Mouse (Mus musculus) testis, adult 2 months (tissue): ENCODE results near the gene Iqgap2.

Experiments
- CTCF ChIP-seq: fragments of 200-500 bp; IDR thresholded peaks from 2 replicates; pipeline ENCODE4 v1.5.1; 2012; ENCODE audit warnings: low read depth, mild to moderate bottlenecking, inconsistent platforms, low read length, moderate library complexity; ENCODE audit not compliant: control insufficient read depth, insufficient read depth, insufficient replicate concordance
- POLR2A ChIP-seq: fragments of 200-500 bp; IDR thresholded peaks from 2 replicates; pipeline ENCODE4 v1.6.1; 2012; ENCODE audit warnings: low read depth, mild to moderate bottlenecking, inconsistent platforms, low read length, moderate library complexity; ENCODE audit not compliant: control insufficient read depth

DNA sequence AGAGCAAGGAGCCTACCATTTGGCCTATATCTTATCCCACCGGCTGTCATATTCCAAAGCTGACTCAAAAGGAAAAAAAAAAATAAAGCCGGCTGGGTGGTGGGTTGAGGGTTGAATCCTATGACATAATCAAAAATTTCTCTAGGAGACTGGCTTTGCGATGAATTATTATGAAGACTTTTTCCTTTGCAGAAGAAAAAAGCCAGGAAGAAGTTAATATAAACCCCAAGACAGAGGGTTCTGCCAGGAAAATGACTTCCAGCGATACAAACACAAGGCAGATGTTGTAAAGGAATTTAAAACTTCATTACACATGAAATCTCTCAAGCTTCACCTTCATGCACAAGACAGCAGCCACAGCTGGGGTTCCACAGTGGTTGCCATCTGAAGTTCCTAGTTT, 146.3 kb downstream of the Iqgap2 start:
- TF ChIP-seq CTCF, result no peak
- TF ChIP-seq POLR2A, result no peak
